Mouse (Mus musculus): ENCODE measurements around the gene Tmem181a.
"Not testable (repeated sequence)": the region's sequence is repeated elsewhere in the genome, so short reads cannot be mapped to it uniquely, and the experiment has no call there.

DNA sequence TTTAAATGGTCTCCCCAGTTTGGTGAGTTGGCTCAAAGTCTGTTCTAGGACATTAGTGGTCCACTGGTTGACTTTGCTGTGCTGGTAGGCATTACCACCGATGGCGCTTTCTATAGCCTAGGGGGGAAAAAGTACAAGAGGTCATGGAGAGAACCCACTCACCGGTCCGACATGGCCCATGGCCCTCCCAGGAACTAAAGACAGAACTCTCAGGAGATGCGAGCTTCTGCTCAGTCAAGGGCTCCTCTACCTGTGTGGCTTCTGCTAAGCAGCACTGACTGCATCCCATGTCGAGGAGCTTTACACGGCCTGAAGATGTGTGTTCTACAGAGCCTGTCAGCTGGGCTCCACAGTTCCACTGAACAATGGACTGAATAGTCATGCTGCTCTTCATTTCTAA is 55.1 kb downstream of the Tmem181a start:
- TF ChIP-seq CTCF (conservative IDR thresholded peaks at IDR 0.05; ENCODE audit: insufficient read depth, insufficient read length, low read depth, low read length); POLR2A (IDR thresholded peaks at IDR 0.05; ENCODE audit: low read depth, low read length): not testable (repeated sequence)

All from kidney, adult 2 months (tissue).